Mouse (Mus musculus) ES-E14 (cell line): ENCODE measurements at regions not wholly inside any gene's neighbourhood (a gene's known extent, or its start where the extent isn't known, plus 50 kb on each side); places are given as distances from the start of the nearest gene placed in this dataset.

Experiments
- CHD2 ChIP-seq: IDR thresholded peaks from 2 replicates; pipeline ENCODE4 v1.6.1; 2014; ENCODE audit warnings: mild to moderate bottlenecking, low read depth, low read length, inconsistent platforms
- HCFC1 ChIP-seq: IDR thresholded peaks from 2 replicates; pipeline ENCODE4 v1.6.1; 2012; ENCODE audit warnings: low read length, inconsistent platforms, borderline replicate concordance; ENCODE audit not compliant: insufficient read depth
- MAFK ChIP-seq: IDR thresholded peaks from 2 replicates; pipeline ENCODE4 v1.6.1; 2014; ENCODE audit warnings: mild to moderate bottlenecking, low read depth, low read length, inconsistent platforms; ENCODE audit not compliant: insufficient read depth
- ZC3H11A ChIP-seq: IDR thresholded peaks from 2 replicates; pipeline ENCODE4 v1.6.1; 2012; ENCODE audit warnings: low read depth, mild to moderate bottlenecking, inconsistent platforms, low read length, borderline replicate concordance

DNA sequence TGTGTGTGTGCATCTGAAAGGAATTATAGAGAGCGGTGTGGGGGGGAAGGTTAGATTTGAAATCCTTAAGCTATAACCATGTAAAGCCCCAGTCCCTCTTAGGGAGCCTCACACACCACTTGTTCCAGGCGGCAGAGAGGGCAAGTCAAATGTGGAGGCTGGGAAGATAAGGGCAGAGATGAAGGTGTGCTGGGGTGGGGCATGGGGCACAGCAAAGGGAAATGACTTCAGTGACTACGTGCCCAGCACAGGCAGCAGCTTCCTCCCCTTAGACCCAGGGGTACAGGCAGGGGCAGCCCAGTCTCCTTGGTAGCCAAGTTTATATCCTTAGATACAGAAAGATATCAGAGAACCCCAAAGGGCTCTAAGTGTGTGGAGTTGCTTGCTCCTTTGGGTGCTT, 161.8 kb upstream of the 4930535I16Rik start:
- TF ChIP-seq MAFK: no peak
- no peak for TF ChIP-seq ZC3H11A
- TF ChIP-seq HCFC1: no peak
- TF ChIP-seq CHD2: no peak
